Mouse (Mus musculus): ENCODE measurements around the gene Sgk1.

DNA sequence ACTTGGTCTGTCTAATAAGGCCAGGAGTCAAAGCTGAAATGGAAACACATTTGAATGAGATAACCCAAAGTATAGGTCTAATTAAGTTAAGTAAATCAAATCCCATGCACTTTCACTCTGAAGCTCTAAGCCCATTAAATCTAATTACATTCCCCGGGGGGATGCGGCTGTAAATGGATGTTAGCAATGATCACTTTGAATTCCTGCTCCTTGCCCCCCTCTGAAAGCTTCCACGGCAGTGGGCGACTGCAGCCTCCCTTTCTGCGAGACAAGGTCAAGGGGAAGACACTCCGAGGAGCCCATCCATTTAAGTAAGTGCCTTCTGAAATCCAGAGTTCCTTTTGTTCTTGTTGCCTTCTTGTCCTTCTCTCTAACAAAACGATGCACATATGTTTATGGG lies 46.9 kb upstream of the Sgk1 start:
- no peak for TF ChIP-seq USF1 (IDR thresholded peaks at IDR 0.05; ENCODE audit: low read depth)
- TF ChIP-seq TCF12 (IDR thresholded peaks at IDR 0.05; ENCODE audit: insufficient read depth, poor library complexity, severe bottlenecking): no peak
- no peak for TF ChIP-seq MAX (IDR thresholded peaks at IDR 0.05; ENCODE audit: low read depth)
- no peak for TF ChIP-seq CEBPB (IDR thresholded peaks at IDR 0.05; ENCODE audit: insufficient read depth, poor library complexity, severe bottlenecking)
- TF ChIP-seq E2F4 (IDR thresholded peaks at IDR 0.05; ENCODE audit: insufficient read depth): no peak

Data from myocyte (in vitro differentiated cells).